Mouse (Mus musculus) granulocyte monocyte progenitor cell, adult 5-6 weeks (primary cell): Measurements from ENCODE around the gene Cldn4. TPM values are rescaled to one million over a fixed set of nuclear protein-coding genes. Genes with fewer than 3 reads are reported as not detected.
"Not testable (repeated sequence)": the region's sequence is repeated elsewhere in the genome, so short reads cannot be mapped to it uniquely, and the experiment has no call there.

Experiments used
- ATAC-seq: replicated peaks from 2 replicates; pipeline ENCODE4 v1.8.0; 2016; ENCODE audit warnings: mild to moderate bottlenecking, moderate TSS enrichment, inconsistent platforms; ENCODE audit not compliant: poor library complexity, severe bottlenecking
- total RNA-seq, 2 experiments: library from RNA; stranded (forward) in 1 of 2; stranded (reverse) in 1 of 2; fragments of 200-712, 200-1000 nt in 1 of 2; fragments of >200 nt in 1 of 2; fragmentation: Nextera tagmentation in 1 of 2; gene quantifications; 2 replicates each; pipeline ENCODE4 v1.2.3; 2014 to 2017

Gene Cldn4
- total RNA-seq, 2 experiments from 2014 or later, result not detected

DNA sequence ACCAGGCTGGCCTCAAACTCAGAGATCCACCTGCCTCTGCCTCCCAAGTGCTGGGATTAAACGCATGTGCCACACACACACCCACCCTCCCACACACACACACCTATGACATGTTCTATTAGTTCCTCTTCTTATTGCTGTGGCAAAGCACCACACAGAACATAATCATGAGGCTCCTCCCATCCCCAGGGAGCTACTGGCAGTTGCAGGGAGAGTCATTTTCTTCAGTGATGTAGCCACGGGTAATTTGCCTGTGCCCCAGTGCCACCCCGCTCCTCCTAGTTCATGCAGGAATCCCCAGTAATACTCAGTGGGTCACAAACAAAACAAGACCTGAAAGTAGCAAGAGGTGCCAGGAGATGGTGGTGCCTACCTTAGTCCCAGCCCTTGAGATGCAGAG is 12.1 kb downstream of the Cldn4 start:
- no peak for ATAC-seq

DNA sequence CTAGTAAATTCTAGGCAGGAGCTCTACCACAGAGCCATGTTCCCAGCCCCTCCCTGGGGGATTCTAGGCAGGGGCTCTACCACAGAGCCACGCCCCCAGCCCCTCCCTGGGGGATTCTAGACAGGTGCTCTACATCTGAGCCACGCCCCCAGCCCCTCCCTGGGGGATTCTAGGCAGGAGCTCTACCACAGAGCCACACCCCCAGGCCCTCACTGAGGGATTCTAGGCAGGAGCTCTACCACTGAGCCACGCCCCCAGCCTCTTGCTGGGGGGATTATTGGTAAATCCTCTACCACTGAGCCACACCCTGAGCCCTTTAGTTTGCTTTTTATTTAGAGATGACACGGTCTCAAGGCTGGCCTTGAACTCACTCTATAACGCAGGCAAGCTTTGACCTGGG is 13.0 kb downstream of the Cldn4 start:
- ATAC-seq, result not testable (repeated sequence)

DNA sequence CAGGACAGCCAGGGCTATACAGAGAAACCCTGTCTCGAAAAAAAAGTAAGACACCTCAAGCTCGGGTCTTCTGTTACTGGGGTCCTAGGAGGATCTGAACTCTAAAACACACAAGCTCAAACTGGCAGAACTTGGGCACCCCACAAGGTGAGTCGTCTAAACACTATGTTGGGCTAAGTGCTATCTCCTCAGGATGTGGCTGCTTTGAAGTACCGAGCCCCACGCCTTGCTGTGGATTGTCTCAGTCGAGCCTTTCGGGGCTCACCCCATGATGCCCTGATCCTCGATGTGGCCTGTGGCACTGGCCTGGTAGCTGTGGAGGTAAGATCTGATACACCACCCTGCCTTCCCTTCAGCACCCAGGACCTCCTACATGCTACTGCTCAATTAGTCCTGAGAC is 13.5 kb downstream of the Cldn4 start:
- ATAC-seq, result no peak

DNA sequence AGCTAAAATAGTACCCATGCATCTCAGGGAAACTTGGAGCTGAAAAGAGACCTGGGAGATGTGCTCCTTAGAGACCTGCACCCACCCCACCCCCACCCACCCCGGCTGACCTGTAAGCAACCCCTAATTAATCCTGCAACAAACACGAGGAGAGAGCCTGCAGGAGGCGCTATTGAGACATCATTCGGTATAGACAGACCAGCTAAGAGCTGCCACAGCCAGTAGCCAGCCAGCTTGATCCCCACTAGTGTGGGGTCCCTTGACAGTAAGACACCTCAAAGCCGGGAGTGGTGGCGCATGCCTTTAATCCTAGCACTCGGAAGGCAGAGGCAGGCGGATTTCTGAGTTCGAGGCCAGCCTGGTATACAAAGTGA is 13.8 kb downstream of the Cldn4 start:
- peak; percentile 71 for ATAC-seq

GRCm38 (mm10) chr5:134932179-134932902 is 14.4 kb downstream of the Cldn4 start, which contains the start of gene Mettl27:
Gene Mettl27 (plus strand): TSS chr5:134932368.
- ATAC-seq, result peak; percentile 93

- no peak for ATAC-seq
Measured at GRCm38 (mm10) chr5:134929988-134930387, 16.7 kb downstream of the Cldn4 start.

DNA sequence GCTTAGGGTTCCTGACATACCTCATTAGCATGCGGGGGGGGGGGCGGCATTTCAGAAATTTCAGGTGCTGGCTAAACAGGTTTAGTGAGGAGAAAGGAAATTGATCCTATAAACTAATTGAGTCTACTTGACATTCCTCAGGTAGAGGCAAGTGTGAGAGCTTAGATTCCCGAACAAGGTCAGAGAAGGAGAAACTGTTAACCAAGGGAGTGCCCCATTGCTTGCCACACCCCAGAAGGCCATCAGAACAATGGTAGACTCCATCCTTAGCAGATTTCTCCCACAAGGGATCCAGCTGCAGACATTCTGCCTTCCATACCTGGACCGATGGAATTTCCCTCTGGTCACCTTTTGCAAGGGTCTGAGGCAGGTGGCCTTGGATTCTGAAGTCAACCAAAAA is 20.0 kb downstream of the Cldn4 start:
- ATAC-seq, result no peak

DNA sequence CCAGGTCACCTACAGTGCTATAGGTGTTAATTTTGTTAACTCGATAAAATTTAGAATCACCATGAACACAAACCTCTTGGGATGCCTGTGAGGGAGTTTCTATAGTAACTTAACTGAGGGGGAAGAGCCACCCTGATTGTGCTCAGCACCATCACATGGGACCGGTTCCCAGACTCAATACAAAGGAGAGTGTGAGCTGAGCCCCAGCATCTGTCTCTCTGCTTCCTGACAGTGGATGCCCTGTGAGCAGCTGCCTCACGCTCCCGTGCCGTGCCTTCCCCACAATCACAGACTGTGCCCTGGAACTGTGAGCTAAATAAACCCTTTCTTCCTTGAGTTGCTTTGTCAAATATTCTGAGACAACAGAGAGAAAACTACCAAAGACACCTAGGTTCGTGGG is 23.6 kb downstream of the Cldn4 start:
- no peak for ATAC-seq

DNA sequence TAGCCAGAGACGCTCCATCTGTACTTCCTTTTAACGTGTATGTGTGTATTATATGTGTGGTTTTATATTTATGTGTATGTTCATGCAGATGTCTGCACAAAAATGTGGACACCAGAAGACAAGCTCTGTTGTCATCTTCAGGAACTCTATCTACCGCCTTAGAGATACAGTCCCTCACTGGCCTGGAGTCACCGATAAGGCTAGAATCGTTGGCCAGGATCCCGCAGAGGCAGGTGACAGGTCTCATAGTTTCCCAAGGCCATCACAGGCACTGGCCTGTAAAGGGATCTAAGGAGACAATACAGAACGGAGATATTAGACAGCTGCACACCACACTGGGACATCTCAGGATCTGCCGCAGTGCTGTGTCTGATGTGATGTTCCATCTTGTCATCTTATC is 25.6 kb downstream of the Cldn4 start:
- no peak for ATAC-seq

DNA sequence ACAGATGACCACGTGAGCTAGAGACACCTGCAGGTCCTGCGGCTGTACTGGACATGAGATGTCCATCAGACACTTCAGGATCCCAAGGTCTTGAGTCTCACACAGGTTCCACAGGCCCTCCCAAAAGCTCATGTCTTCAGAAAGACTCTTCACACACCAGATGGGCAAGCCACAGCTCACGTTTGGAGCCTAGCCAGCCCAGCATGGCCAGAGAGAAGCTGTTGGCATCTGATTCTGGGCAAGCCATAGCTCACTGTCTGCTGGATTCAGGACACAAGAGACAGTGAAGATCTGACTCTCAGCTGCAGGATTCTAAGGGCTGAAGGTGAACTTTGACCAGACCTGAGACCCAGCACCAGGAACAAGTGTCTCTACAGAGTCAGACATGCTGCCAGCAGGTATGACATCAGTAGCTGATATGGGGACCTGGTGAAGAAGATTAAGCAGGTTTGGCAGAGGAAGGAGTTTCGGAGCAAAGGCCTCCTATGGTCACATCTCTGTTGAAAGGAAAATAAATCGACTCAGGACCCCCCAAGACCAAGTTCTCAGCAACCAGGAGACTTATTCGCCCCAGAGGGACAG is 26.5 kb downstream of the Cldn4 start:
- no peak for ATAC-seq

DNA sequence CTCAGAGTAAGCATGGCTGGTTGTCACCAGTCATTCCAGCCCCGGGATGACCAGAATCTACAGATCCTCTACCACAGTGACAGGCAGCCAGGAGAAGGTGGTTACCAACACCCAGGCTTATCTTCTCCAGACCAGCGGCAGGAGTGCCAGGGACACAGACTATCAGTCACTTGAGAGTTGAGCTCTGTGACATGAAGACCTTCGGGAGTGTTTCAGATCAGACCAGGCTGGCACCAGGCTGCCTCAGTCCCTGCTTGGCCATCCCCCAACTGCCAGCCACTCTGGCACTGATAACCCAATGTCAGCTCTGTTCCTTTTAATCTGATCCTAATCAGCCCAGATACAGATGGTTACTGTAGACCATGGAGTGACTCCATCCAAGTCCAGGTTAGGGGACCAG is 27.6 kb downstream of the Cldn4 start:
- no peak for ATAC-seq

DNA sequence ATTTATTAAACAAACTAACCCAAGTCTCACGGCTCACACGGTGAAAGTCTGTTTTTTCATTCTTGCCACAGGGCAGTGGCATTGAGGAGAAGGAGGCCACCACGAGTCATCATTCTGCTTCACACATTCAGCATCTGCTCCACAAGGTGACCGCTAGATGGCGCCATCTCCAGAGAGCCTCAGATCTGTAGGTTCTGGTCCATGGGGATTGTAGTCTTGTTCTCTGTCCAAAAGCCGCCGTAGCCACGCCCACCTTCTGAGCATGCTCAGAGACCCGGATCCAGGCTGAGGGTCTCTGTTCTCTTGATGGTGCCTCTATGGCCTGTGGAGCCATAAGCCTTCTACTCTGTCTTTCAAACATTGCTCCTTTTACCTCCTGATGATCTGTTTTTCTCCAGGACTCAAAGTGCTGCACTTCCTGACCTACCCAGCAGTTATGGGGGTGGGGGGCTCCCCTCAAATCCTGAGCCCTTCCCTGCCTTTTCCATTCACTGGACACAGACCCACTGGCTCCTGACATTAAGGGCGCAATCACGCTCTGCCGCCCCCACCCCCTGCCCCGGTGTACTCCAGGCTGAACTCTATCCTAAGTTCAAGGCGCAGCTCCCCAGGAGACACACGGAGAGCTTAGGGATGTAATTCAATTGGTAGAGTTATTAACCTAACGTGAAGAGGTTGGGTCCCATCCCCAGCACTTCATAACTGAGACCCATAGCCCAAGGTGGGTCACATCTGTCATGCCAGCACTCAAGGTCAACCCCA is 28.5 kb downstream of the Cldn4 start:
- ATAC-seq, result peak; percentile 73

DNA sequence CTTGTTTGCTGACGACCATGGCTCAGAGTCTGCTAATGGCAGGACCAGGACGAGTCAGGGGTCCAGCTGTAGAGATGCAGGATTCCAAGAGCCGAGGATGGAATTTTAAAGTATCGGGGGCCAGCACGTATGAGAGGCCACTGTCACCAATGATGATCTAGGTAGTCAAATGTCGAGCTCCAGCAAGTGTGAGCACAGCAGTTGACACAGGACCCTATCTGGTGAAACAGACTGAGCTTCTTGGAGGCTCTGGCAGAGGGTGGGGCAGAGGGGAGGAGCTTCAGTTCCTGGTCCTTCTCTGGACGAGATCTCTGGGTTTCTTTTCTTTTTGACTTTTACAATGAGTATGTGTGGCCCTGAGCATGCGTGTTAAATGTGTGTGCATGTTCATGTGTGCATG is 31.4 kb downstream of the Cldn4 start, which contains the start of gene Cldn13:
Cldn13 (minus strand) TSS at position 216 of the 400 bp plus-strand sequence.
- ATAC-seq, result no peak

DNA sequence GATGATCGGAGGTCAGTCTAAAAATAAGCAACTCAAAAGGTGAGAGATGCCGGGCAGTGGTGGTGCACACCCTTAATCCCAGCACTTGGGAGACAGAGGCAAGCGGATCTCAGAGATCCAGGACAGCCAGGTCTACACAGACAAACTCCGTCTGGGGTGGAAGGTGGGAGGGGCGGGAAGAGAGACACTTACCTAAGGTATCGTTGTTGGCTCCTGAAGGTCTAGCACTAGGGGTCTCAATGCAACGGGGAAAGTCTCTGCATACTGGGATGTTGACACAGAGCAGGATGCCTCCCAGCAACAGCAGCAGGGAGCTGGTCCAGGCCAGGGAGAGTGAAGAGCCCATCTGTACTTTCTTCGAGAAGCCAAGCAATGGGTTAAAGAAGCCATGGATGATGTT is 32.2 kb downstream of the Cldn4 start:
- ATAC-seq, result no peak

DNA sequence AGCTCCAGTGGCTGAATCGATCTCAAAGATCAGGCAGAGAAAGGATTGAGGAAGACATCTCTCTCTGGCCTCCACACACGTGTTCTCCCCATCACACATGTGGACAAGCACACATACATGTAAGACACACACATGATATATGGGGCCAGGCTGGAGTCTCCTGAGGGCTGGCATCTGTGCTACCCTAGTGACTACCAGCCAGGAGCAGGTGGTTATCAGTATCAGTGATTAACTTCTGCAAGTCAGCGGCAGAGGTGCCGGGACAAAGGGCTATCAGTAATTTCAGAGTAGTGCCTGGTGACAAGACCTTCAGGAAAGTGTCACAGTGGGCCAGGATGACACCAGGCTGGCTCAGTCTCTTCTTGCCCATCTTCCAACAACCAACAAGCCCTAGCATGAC is 33.0 kb downstream of the Cldn4 start:
- ATAC-seq, result no peak

DNA sequence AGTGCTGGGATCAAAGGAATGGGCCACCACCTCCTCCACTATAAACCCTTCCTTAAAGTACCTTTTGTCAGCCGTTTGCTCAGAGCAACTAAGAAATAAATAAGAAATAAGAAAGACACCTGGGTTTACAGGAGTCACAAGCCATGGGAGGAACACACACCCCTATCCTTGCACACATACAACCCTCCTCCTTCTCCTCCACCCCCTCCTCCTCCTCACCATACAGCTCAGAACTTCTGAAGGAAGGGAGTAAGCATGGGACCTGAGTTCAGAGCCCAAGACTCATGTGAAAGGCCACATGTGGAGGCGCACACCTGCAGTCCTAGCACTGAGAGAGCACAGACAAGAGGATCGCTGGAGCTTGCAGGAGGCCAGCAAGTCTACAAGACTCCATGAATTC is 33.4 kb downstream of the Cldn4 start:
- ATAC-seq, result no peak

DNA sequence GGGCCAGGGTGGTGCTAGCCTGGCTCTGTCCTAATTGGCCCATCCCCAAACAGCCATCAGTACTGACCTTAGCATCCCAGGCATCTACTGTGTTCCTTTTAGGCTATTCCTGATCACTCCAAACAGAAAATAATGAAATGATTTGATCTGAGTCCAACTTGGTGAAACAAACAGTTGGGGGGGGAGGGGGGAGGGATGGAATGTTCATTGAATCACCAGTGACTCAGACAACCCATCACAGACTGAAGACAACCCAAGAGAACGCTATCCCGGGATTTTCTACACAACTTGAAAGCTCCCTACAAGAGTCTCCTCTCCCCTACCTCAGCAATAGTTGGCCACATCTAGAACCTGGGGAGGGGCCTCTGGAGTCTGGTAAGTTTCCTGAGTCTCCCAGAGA is 34.8 kb downstream of the Cldn4 start:
- no peak for ATAC-seq

GRCm38 (mm10) chr5:134907135-134907534 is 39.6 kb downstream of the Cldn4 start:
- ATAC-seq, result peak; percentile 99

DNA sequence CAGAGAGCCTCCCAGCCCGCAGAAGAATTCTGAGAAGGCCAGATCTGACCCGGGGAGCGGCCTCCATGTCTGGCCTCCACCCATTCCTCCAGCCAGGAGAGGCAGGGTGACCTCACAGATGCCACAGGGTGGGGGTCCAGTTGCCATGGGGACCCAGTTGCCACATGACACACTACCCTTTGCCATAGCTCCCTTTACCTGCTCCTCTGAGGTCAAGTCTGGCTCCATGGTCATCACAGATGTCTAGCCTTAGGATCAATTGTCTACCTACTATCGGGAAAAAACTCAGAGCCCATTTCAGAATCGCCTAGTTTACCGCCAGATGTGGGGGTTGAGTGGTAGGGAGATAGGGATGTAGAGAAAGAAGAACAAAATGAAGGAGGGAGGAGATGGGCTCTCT is 40.1 kb downstream of the Cldn4 start, which contains the start of gene Tmem270:
Tmem270 (minus strand) TSS at position 101 of the 400 bp plus-strand sequence.
- ATAC-seq, result no peak

DNA sequence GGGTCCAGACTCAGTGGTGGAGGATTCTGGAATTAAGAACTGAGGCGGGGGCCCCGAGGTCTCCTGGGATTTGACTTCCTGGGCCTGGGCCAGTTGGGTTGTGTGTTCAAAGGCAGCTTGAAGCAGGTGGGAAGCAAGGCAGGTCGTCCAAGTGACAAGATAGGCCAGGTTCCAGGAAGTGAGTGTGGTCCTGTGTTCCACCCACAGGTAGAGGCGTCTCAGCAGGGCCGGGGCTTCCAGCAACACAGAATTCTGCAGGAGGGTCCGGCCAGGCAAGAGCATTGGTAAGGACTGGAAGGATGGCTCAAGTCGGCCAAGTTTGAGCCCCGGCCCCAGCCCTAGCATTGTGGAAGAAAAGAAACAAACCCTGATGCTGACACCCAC is 45.1 kb downstream of the Cldn4 start:
- ATAC-seq, result no peak

- ATAC-seq, result no peak
Measured at GRCm38 (mm10) chr5:134901012-134901643, 45.6 kb downstream of the Cldn4 start.
